Mouse (Mus musculus): ENCODE data around the gene Mrpl17. TPM values are rescaled to one million over a fixed set of nuclear protein-coding genes. Genes with fewer than 3 reads are reported as not detected.

The Mrpl17 gene
- total RNA-seq, 2 experiments from 2014 or later: 95.6 to 113 TPM

GRCm38 (mm10) chr7:105787285-105788140 lies 23.4 kb downstream of the Mrpl17 start, which contains the start of gene Dchs1:
Gene Dchs1, minus strand, starts transcription at chr7:105787654.
- no peak for DNase-seq (ENCODE audit: extremely low spot score in 1 of 2, low spot score in 1 of 2)

- no peak for DNase-seq (ENCODE audit: extremely low spot score in 1 of 2, low spot score in 1 of 2)
Observed at GRCm38 (mm10) chr7:105786506-105787284, 24.2 kb downstream of the Mrpl17 start.

- no peak for DNase-seq (ENCODE audit: extremely low spot score in 1 of 2, low spot score in 1 of 2)
Observed at GRCm38 (mm10) chr7:105784556-105784955, 26.3 kb downstream of the Mrpl17 start.

- no peak for DNase-seq (ENCODE audit: extremely low spot score in 1 of 2, low spot score in 1 of 2)
Observed at GRCm38 (mm10) chr7:105783861-105784260, 27.0 kb downstream of the Mrpl17 start.

- DNase-seq (ENCODE audit: extremely low spot score in 1 of 2, low spot score in 1 of 2): no peak
Observed at GRCm38 (mm10) chr7:105778553-105779265, 32.2 kb downstream of the Mrpl17 start.

GRCm38 (mm10) chr7:105777797-105778552 lies 32.9 kb downstream of the Mrpl17 start:
- no peak for DNase-seq (ENCODE audit: extremely low spot score in 1 of 2, low spot score in 1 of 2)

GRCm38 (mm10) chr7:105777316-105777715 lies 33.6 kb downstream of the Mrpl17 start:
- DNase-seq (ENCODE audit: extremely low spot score in 1 of 2, low spot score in 1 of 2): no peak

- DNase-seq (ENCODE audit: extremely low spot score in 1 of 2, low spot score in 1 of 2): no peak
Observed at GRCm38 (mm10) chr7:105776026-105776425, 34.9 kb downstream of the Mrpl17 start.

- no peak for DNase-seq (ENCODE audit: extremely low spot score in 1 of 2, low spot score in 1 of 2)
Observed at GRCm38 (mm10) chr7:105774661-105775060, 36.2 kb downstream of the Mrpl17 start.

GRCm38 (mm10) chr7:105773041-105773440 lies 37.9 kb downstream of the Mrpl17 start:
- DNase-seq (ENCODE audit: extremely low spot score in 1 of 2, low spot score in 1 of 2): no peak

- no peak for DNase-seq (ENCODE audit: extremely low spot score in 1 of 2, low spot score in 1 of 2)
Observed at GRCm38 (mm10) chr7:105772331-105772730, 38.6 kb downstream of the Mrpl17 start.

GRCm38 (mm10) chr7:105769959-105770358 lies 40.9 kb downstream of the Mrpl17 start:
- DNase-seq (ENCODE audit: extremely low spot score in 1 of 2, low spot score in 1 of 2): no peak

- DNase-seq (ENCODE audit: extremely low spot score in 1 of 2, low spot score in 1 of 2): no peak
Observed at GRCm38 (mm10) chr7:105767729-105768165, 43.2 kb downstream of the Mrpl17 start.

- no peak for DNase-seq (ENCODE audit: extremely low spot score in 1 of 2, low spot score in 1 of 2)
Observed at GRCm38 (mm10) chr7:105764331-105764730, 46.6 kb downstream of the Mrpl17 start.

GRCm38 (mm10) chr7:105762517-105763270 lies 48.2 kb downstream of the Mrpl17 start:
- DNase-seq (ENCODE audit: extremely low spot score in 1 of 2, low spot score in 1 of 2): no peak

- DNase-seq (ENCODE audit: extremely low spot score in 1 of 2, low spot score in 1 of 2): no peak
Observed at GRCm38 (mm10) chr7:105761813-105762484, 49.0 kb downstream of the Mrpl17 start.

- no peak for DNase-seq (ENCODE audit: extremely low spot score in 1 of 2, low spot score in 1 of 2)
Observed at GRCm38 (mm10) chr7:105753281-105753680, 57.6 kb downstream of the Mrpl17 start.

All from layer of hippocampus, postnatal 25 days (tissue).